Mouse (Mus musculus) MEL (cell line): ENCODE results near the gene Eral1. TPM values are rescaled to one million over a fixed set of nuclear protein-coding genes. Genes with fewer than 3 reads are reported as not detected.
"Not testable (repeated sequence)": the region's sequence is repeated elsewhere in the genome, so short reads cannot be mapped to it uniquely, and the experiment has no call there.

Experiments used
- DNase-seq: peaks from one replicate; pipeline ENCODE4 v3.0.0; 2011; ENCODE audit warnings: low read depth, low spot score
- H3K27ac ChIP-seq: 2 replicates; pipeline ENCODE4 v1.5.1; 2012; ENCODE audit warnings: low read depth, mild to moderate bottlenecking, control low read depth, low read length, moderate library complexity; ENCODE audit not compliant: control insufficient read depth
- H3K27me3 ChIP-seq, 2 experiments: fragments of 150-350 bp in 1 of 2; sonication (generic) in 1 of 2; 2 replicates each; pipeline ENCODE4 v1.6.1; 2012; ENCODE audit warnings: low read length in 2 of 2, mild to moderate bottlenecking in 2 of 2, improper control_type of control experiment in 1 of 2, moderate library complexity in 1 of 2; ENCODE audit not compliant: insufficient read depth in 2 of 2, control insufficient read depth in 1 of 2
- H3K36me3 ChIP-seq, 2 experiments: 2 replicates each; pipeline ENCODE4 v1.6.1; 2012 to 2014; ENCODE audit warnings: low read length in 2 of 2, improper control_type of control experiment in 1 of 2, inconsistent platforms in 1 of 2, mild to moderate bottlenecking in 1 of 2; ENCODE audit not compliant: insufficient read depth in 2 of 2, control insufficient read depth in 1 of 2
- H3K4me1 ChIP-seq, 2 experiments: fragments of 150-350 bp in 1 of 2; sonication (generic) in 1 of 2; 2 replicates each; pipeline ENCODE4 v1.6.1; 2012; ENCODE audit warnings: low read length in 2 of 2, improper control_type of control experiment in 1 of 2, mild to moderate bottlenecking in 1 of 2; ENCODE audit not compliant: insufficient read depth in 2 of 2, control insufficient read depth in 1 of 2
- H3K4me3 ChIP-seq, 2 experiments: fragments of 150-350 bp in 1 of 2; sonication (generic) in 1 of 2; 2 replicates each; pipeline ENCODE4 v1.5.1; 2012; ENCODE audit warnings: low read depth in 2 of 2, low read length in 2 of 2, mild to moderate bottlenecking in 2 of 2, moderate library complexity in 2 of 2, control low read depth in 1 of 2, improper control_type of control experiment in 1 of 2; ENCODE audit not compliant: control insufficient read depth in 1 of 2, insufficient read depth in 1 of 2
- H3K79me2 ChIP-seq: 2 replicates; pipeline ENCODE4 v1.6.1; 2012; ENCODE audit warnings: mild to moderate bottlenecking, low read length, moderate library complexity; ENCODE audit not compliant: control insufficient read depth, poor library complexity, insufficient read depth
- H3K9ac ChIP-seq: 2 replicates; pipeline ENCODE4 v1.6.1; 2012; ENCODE audit warnings: low read depth, mild to moderate bottlenecking, control low read depth, low read length, moderate library complexity; ENCODE audit not compliant: control insufficient read depth, poor library complexity, severe bottlenecking
- H3K9me3 ChIP-seq: fragments of 150-350 bp; sonication (generic); replicated peaks from 2 replicates; pipeline ENCODE4 v1.6.1; 2012; ENCODE audit warnings: mild to moderate bottlenecking, low read length, improper control_type of control experiment, moderate library complexity; ENCODE audit not compliant: insufficient read depth
- CHD2 ChIP-seq: IDR thresholded peaks from 2 replicates; pipeline ENCODE4 v1.6.1; 2011; ENCODE audit warnings: low read length, improper control_type of control experiment
- CTCF ChIP-seq, 3 experiments: IDR thresholded peaks in 2 of 3; conservative IDR thresholded peaks in 1 of 3; 2 replicates each; pipeline ENCODE4 v1.5.1; 2011 to 2012; ENCODE audit warnings: low read length in 3 of 3, low read depth in 2 of 3, mild to moderate bottlenecking in 2 of 3, improper control_type of control experiment in 1 of 3, inconsistent platforms in 1 of 3, mixed read lengths in 1 of 3, moderate library complexity in 1 of 3; ENCODE audit not compliant: control insufficient read depth in 1 of 3, insufficient read depth in 1 of 3, poor library complexity in 1 of 3, severe bottlenecking in 1 of 3
- E2F4 ChIP-seq: IDR thresholded peaks from 2 replicates; pipeline ENCODE4 v1.6.1; 2011; ENCODE audit warnings: low read depth, low read length, improper control_type of control experiment, borderline replicate concordance
- ETS1 ChIP-seq: IDR thresholded peaks from 2 replicates; pipeline ENCODE4 v1.6.1; 2012; ENCODE audit warnings: low read depth, mild to moderate bottlenecking, inconsistent platforms, low read length, improper control_type of control experiment, moderate library complexity
- HCFC1 ChIP-seq: IDR thresholded peaks from 2 replicates; pipeline ENCODE4 v1.6.1; 2012; ENCODE audit warnings: low read depth, mild to moderate bottlenecking, inconsistent platforms, low read length, improper control_type of control experiment, moderate library complexity
- JUND ChIP-seq: IDR thresholded peaks from 2 replicates; pipeline ENCODE4 v1.6.1; 2011; ENCODE audit warnings: low read depth, mild to moderate bottlenecking, improper control_type of control experiment, low read length
- KAT2A ChIP-seq: conservative IDR thresholded peaks from 2 replicates; pipeline ENCODE4 v1.6.1; 2012; ENCODE audit warnings: low read depth, low read length, improper control_type of control experiment, inconsistent platforms
- MXI1 ChIP-seq: IDR thresholded peaks from 2 replicates; pipeline ENCODE4 v1.6.1; 2011; ENCODE audit warnings: mild to moderate bottlenecking, low read depth, low read length, improper control_type of control experiment
- MYC ChIP-seq: IDR thresholded peaks from 2 replicates; pipeline ENCODE4 v1.6.1; 2011; ENCODE audit warnings: low read depth, mild to moderate bottlenecking, low read length, improper control_type of control experiment, moderate library complexity
- NRF1 ChIP-seq: IDR thresholded peaks from 2 replicates; pipeline ENCODE4 v1.6.1; 2014; ENCODE audit warnings: low read depth, mild to moderate bottlenecking, inconsistent platforms, low read length, improper control_type of control experiment, moderate library complexity; ENCODE audit not compliant: poor library complexity, insufficient read depth, severe bottlenecking
- RAD21 ChIP-seq: IDR thresholded peaks from 2 replicates; pipeline ENCODE4 v1.6.1; 2011; ENCODE audit warnings: mild to moderate bottlenecking, low read depth, low read length, improper control_type of control experiment
- SMC3 ChIP-seq: IDR thresholded peaks from 2 replicates; pipeline ENCODE4 v1.6.1; 2011; ENCODE audit warnings: low read depth, low read length, improper control_type of control experiment
- ZC3H11A ChIP-seq: IDR thresholded peaks from 2 replicates; pipeline ENCODE4 v1.6.1; 2012; ENCODE audit warnings: low read depth, mild to moderate bottlenecking, inconsistent platforms, low read length, improper control_type of control experiment
- ZKSCAN1 ChIP-seq: IDR thresholded peaks from 2 replicates; pipeline ENCODE4 v1.6.1; 2012; ENCODE audit warnings: low read depth, mild to moderate bottlenecking, inconsistent platforms, low read length, improper control_type of control experiment, moderate library complexity
- ZMIZ1 ChIP-seq: IDR thresholded peaks from 2 replicates; pipeline ENCODE4 v1.6.1; 2012; ENCODE audit warnings: low read depth, mild to moderate bottlenecking, inconsistent platforms, low read length, improper control_type of control experiment, moderate library complexity
- ZNF384 ChIP-seq: IDR thresholded peaks from 2 replicates; pipeline ENCODE4 v1.6.1; 2012; ENCODE audit warnings: low read depth, mild to moderate bottlenecking, inconsistent platforms, low read length, improper control_type of control experiment
- polyA plus RNA-seq, 2 experiments: library from polyadenylated mRNA; stranded (reverse) in 1 of 2; unstranded in 1 of 2; fragments of >175 nt in 1 of 2; fragments of >200 nt in 1 of 2; gene quantifications; 2 replicates each; pipeline versions ENCODE4 v1.2.1 to v1.2.4; 2012; ENCODE audit warnings: low replicate concordance in 2 of 2, low read depth in 1 of 2; ENCODE audit not compliant: insufficient read length in 2 of 2, insufficient read depth in 1 of 2, missing spikeins in 1 of 2
- total RNA-seq: library from RNA; depleted of rRNA; stranded (reverse); fragments of 300-350 nt; gene quantifications from 2 replicates; pipeline ENCODE4 v1.2.3, GENCODE M21; 2012

Eral1 gene
- total and polyA plus RNA-seq, 3 experiments = 38.4 to 43.5 TPM; not detected in 1

DNA sequence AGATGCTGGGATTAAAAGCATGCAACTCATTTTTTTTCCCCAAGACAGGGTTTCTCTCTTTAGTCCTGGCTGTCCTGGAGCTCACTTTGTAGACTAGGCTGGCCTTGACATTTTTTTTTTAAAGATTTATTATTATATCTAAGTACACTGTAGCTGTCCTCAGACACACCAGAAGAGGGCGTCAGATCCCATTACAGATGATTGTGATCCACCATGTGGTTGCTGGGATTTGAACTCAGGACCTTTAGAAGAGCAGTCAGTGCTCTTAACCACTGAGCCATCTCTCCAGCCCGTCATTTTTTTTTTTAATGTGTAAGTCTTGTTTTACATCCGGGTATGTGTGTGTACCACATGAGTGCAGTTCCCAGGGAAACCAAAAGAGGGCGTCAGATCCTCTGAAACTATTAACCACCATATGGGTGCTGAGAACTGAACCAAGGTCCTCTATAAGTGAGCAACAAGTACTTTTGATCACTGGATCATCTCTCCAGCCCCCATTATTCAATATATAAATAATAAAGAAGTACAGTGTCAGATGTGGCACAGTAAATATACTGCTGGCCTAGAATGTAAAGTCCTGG lies 37.8 kb downstream of the Eral1 start:
- not testable (repeated sequence) for H3K27ac ChIP-seq, H3K4me3 ChIP-seq, H3K4me1 ChIP-seq, H3K36me3 ChIP-seq, H3K9ac ChIP-seq, H3K79me2 ChIP-seq
- peak; percentile 9 for TF ChIP-seq RAD21
- 0 out of 2 replicates have a peak, but pooled peaks have one; percentile 20 for TF ChIP-seq ZNF384
- TF ChIP-seq CTCF (IDR thresholded peaks at IDR 0.05 in 2 of 3, conservative IDR thresholded peaks at IDR 0.05 in 1 of 3; ENCODE audit: control insufficient read depth in 1 of 3, insufficient read depth in 1 of 3, low read depth in 2 of 3, low read length in 3 of 3, poor library complexity in 1 of 3, severe bottlenecking in 1 of 3) = peak in 2 of 3 experiments; percentile 25 to 41; a peak in 3 of 6 replicates
- TF ChIP-seq, all 39 proteins: peak for 3; not testable (repeated sequence) for 36
- not testable (repeated sequence) for H3K27me3 ChIP-seq, H3K9me3 ChIP-seq
- peak; percentile 35 for DNase-seq

DNA sequence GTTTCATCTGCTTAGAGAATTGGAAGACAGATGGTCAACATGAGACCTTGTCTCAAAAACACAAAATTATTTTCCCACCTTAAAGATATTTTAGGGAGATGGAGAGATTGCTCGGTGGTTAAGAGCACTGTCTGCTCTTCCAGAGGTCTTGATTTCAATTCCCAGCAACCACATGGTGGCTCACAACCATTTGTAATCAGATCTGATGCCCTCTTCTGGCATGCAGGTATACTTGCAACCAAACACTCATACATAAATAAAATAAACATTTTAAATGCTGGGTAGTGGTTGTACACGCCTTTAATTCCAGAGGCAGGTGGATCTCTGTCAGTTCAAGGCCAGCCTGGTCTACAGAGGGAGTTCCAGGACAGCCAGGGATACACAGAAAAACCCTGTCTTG lies 39.3 kb downstream of the Eral1 start:
- no peaks in the 10 kb centered on the region for H3K4me1 ChIP-seq
- DNase-seq = no peak

DNA sequence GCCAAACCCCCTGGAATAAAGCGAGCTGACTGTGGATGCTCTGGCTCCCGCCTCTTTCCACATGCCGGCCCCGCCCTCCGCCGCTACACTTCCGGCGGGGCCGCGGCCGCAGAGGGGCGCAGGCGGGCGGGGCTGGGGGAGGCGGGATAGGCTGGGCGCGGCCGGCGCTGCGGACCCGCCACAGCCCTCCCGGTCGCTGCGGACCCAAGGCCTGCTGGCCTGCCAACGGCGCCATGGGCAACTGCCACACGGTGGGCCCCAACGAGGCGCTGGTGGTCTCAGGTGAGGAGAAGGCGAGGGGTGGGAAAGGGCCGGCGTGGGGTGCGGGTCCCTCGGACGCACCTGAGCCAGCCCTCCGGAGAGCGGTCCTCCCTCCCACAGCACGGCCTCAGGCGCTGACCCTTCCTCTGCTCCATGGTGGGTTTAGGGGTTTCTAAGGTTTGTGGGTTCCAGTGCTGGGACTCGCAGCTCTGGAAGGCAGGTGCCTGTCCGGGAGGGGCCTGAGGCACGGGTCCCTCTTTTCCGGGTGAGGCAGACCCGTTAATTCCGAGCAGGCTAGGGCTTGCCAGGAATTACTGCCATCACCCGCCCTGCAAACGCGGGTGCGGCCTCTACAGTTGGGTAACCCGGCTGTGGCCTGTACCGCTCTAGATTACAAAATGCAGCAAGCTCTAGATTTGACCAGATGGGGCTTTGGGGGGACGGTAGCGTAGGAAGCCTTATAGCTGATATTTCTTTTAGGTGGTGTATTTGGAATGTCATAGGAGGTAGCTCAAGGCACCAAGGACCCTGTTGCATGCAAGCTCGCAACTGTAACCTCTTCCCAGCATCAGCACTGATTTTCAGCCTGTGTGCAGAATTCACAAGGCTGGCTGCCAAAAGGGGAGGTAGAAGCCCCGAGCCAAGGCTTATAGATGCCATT lies 42.1 kb downstream of the Eral1 start, which contains the start of gene Flot2:
Gene Flot2 (plus strand): TSS at position 101 of the 922 bp plus-strand sequence.
- DNase-seq = no peak
- peaks cover 2 to 3% of the 10 kb centered on the region in 2 experiments; a peak in 2 of 4 replicates for H3K4me1 ChIP-seq
- peaks cover 0 to 4% of the 10 kb centered on the region in 2 experiments; a peak in 2 of 4 replicates for H3K36me3 ChIP-seq
- H3K9me3 ChIP-seq = no peaks in the 10 kb centered on the region
- H3K27me3 ChIP-seq = no peaks in the 10 kb centered on the region
- H3K9ac ChIP-seq = no peak within 1 kb of the TSS
- TF ChIP-seq MXI1 = no peak
- no peak for TF ChIP-seq ZMIZ1
- no peak for TF ChIP-seq CHD2
- TF ChIP-seq NRF1 = no peak
- no peak for TF ChIP-seq ZC3H11A
- TF ChIP-seq ZKSCAN1 = no peak
- no peak within 1 kb of the TSS for H3K4me3 ChIP-seq
- no peak within 1 kb of the TSS for H3K27ac ChIP-seq
- H3K79me2 ChIP-seq = no peaks in the 10 kb centered on the region

More for the DNA sequence above, 39.3 kb downstream of the Eral1 start:
- Histone ChIP-seq H3K36me3 (no peaks in the 10 kb centered on the region), H3K9me3 (no peaks in the 10 kb centered on the region), H3K4me3 (no peak overlapping the region), H3K27ac (no peak overlapping the region), H3K9ac (no peak overlapping the region), H3K27me3 (no peaks in the 10 kb centered on the region), H3K79me2 (no peaks in the 10 kb centered on the region)
- TF ChIP-seq E2F4 = no peak
- TF ChIP-seq ETS1 = no peak
- no peak for TF ChIP-seq CHD2
- no peak for TF ChIP-seq HCFC1
- no peak for TF ChIP-seq ZMIZ1
- TF ChIP-seq SMC3 = peak; percentile 43
- TF ChIP-seq JUND = no peak
- peak; percentile 65 for TF ChIP-seq MYC
- peak in 2 of 3 experiments; percentile 5 to 65; a peak in 2 of 6 replicates for TF ChIP-seq CTCF (IDR thresholded peaks at IDR 0.05 in 2 of 3, conservative IDR thresholded peaks at IDR 0.05 in 1 of 3; ENCODE audit: control insufficient read depth in 1 of 3, insufficient read depth in 1 of 3, low read depth in 2 of 3, low read length in 3 of 3, poor library complexity in 1 of 3, severe bottlenecking in 1 of 3)
- TF ChIP-seq KAT2A = no peak
